Mouse (Mus musculus): ENCODE data around the gene Bcl10.

Gene Bcl10

DNA sequence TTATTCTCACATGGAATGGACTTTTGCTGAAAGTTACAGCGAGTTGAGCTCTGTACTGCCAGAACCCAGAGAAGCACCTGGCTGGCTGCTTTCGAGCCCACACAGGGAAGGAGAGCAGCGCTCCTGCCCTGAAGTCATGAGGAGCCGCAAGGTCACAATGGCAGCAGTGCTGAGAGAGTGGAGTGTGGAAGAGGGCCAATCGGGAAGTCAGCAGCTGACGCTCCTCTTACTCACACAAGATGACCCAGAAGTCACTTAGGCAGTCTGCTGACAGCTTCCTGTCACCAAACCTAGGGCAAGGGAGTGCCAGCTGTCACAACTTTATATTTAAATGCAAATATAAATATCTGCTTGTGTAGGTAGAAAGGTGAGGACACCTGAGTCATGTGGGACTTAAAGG, 9.3 kb upstream of the Bcl10 start:
- in situ Hi-C loops (cut with MboI, MseI): loop anchor here (10.0 to 25.0 kb wide), 2 partner anchors 301 to 328 kb away; no protein-coding TSS in a partner anchor

DNA sequence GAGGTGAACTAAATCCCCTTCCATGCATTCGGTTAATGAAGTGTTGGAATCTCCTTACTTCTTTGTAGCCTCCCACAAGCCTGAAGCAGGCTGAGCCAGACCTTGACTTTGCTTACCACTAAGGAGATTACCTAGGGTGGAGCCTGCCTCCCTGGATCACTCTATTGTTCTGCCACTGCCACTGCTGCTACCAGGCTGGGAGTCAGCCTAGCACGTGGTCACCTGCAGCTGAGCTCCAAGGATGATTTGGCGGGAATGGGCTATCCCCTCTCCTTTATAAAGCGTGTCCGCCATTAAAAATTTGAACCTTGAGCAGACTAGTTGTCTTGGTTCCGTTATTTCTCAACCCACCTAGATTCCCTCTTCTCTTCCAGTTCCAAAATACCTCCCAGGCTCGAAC, 8.7 kb upstream of the Bcl10 start:
- in situ Hi-C loops (cut with MboI, MseI): loop anchor here (10.0 to 25.0 kb wide), 2 partner anchors 302 to 329 kb away; no protein-coding TSS in a partner anchor

DNA sequence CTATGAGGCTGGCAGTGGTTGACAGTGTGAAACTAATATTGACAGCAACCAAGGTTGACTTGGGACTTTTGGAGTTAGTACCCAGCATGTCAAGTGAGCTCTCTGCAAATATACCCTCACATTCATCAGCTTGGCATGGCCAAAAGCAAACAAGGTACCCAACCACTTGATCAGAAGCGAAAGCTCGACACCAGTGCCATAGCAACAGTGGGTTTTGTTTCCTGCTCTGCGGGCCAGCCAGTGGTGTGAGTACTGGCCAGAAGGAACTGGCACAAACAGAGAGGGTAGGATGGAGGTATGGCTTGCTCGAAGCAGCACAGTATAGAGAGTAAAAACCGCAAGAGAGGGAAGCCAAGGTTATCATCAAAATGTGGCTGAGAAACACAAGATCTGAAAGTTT, 6.2 kb upstream of the Bcl10 start:
- in situ Hi-C loops (cut with MboI, MseI): loop anchor here (10.0 to 25.0 kb wide), 2 partner anchors 304 to 332 kb away; no protein-coding TSS in a partner anchor

DNA sequence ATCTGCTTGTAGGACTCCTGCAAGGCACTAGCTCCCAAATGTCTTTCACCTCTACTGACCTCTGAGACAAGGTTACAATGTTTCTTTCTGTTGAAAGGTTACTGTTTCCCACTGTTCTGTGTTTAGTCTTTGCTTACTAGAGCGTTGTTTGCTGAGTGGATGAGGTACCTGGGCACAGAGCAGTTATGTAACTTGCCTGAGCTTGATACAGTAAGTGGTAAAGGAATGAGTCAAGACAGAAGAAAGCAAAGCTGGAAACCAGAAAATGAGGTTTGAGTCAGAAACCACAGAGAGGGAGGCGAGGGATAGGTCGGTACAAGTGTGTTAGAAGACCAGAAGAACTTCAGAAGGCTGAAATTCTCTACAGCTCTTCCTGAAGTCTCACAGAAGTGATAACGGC, 5.8 kb upstream of the Bcl10 start:
- in situ Hi-C loops (cut with MboI, MseI): loop anchor here (10.0 to 25.0 kb wide), 2 partner anchors 305 to 332 kb away; no protein-coding TSS in a partner anchor

DNA sequence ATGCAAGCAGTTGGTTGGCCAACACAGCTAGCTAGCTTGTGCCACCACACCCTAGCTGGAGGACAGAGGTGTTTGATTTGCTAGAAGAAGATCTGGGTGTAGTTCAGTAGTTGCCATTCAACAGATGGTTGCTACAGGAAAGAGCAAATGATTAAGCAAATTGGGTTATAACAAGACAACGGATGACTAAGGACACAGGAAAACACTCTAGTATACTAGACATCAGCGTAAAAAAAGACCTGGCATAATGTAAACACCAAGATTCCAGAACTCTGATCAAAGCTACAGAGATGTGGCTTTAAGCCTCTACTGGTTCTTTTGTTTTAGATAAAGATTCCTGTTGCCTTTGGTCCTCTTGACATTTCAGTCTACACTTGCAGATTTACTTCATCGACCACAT, 367 bp downstream of the Bcl10 start:
- in situ Hi-C loops (cut with MboI, MseI): loop anchor here (5.0 to 25.0 kb wide), 4 partner anchors 311 to 1516 kb away; partner anchors contain the start of genes Hs2st1 (in 1 of the 2) and Selenof (in 1 of the 2)

DNA sequence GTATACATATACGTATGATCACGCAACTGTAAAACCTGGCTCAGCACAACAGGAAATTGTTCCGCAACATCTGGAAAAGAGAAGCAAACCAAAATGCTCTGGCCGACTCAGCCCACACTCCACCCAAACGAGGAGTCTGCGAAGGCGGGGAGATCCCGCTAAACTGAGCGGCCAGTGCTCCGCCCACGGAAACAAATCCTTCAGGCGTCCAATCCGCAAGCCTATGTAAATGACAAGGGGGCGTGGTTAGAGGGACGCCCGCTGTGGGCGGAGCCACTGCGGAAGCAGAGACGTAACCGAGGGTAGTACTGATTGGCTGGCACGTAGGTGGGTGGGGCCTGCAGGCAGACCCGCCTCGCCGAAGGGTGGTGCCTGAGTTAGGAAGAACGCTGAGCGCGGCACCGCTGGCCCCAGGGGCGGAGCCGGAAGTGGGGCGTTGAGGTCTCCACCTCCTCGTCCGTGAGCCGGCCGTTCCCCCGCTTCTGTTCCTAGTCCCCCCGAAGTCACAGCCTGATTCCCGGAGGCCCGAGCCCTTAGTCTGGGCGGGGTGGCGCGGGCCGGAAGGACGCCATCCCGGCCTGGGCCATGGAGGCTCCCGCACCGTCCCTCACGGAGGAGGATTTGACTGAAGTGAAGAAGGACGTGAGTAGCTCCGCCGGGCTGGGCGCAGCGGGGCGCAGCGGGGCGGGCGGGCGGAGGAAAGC, 1.4 kb downstream of the Bcl10 start:
- in situ Hi-C loops (cut with MboI, MseI): loop anchor here (5.0 to 25.0 kb wide), 4 partner anchors 312 to 1517 kb away; partner anchors contain the start of genes Hs2st1 (in 1 of the 2) and Selenof (in 1 of the 2)

DNA sequence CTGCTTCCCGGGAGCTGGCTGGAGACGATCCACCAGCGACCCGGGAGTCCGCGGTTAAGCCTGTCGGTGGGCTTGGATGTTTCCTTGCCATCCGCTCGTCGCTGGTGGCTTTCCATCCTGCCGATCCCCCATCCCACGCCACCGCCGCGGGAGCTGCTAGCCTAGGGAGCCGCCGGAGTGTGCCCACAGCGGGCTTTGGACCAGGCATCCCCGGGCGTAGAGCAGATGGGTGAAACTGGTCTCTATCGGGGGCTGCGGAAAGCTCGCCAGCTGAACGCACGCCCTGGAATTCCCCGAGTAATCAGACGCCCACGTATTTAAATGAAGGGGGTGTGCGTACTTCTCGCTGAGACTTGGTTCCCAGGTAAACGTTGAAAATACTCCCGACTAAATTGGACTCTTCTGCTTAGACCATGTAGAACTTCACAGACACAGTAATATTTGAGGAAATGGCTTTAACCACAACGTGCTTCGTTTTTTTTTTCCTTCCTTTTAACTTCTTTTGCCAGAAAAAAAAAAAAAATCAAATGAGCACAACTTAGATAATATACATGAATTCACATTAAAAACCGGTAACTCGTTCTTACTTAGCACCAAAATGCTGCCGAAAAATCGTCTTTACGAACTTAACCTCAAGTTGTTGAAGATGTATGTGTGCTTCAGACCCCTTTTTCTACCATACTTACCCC, 2.2 kb downstream of the Bcl10 start:
- in situ Hi-C loops (cut with MboI, MseI): loop anchor here (5.0 to 25.0 kb wide), 4 partner anchors 312 to 1517 kb away; partner anchors contain the start of genes Hs2st1 (in 1 of the 2) and Selenof (in 1 of the 2)

DNA sequence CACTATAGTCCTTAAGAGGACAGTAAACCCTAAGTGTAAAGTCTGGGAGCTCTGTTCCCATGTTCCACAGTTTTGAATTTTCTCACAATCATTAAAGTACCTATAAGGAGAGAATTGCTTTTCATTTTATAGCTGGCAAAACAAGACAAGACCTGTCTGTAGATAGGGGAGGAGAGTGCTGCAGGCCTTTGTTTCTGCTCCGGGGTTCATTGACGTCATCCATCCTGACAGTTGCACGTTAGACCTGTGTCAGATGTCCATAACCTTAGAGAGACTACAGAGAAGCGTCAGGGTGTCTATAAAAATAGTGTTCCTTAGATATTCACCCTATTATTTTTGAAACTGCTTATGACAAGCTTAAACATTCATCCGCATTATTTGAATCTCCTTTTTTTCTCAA, 2.9 kb downstream of the Bcl10 start:
- in situ Hi-C loops (cut with MboI, MseI): loop anchor here (10.0 kb wide), 2 partner anchors 801 to 1351 kb away; partner anchors contain the start of genes Hs2st1 (in 1 of the 2) and Selenof (in 1 of the 2)

DNA sequence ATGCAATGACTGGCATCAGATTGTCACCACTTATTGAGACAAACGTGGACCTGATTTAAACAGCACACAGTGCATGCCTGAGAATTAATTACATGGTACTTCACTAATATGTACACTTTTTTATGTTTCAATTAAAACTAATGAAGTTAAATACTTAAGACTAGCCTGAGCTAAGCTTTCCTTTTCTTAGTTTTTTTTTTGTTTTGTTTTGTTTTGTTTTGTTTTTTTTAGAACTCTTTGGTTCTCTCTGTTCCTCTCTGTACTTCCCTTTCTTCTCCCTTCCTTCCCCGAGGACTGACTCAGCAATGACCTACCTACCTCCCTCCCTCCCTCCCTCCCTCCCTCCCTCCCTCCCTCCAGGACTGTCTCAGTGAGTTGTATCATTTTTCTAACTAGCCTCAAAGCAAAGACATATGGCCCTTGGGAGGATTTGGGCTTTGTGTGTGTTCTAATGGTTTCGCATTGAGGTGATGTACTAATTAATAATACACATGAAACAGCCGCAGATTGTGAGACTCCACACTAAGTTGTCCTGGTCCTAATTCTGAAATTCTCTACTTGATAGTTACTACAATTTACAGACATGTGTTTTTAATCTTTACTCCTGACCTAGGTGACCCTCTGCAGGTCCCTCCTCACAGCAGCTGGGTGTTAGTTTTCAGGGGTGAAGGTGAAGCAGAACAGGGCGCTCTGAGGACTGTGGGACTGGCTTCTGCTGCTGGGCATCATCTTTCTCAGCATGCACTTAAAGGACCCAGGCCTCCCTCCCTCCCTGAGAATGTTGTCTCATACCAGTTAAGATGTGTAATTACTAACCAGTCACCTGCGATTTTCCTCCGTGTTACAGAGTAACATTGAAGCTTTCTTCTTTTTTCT, 7.2 kb downstream of the Bcl10 start:
- in situ Hi-C loops (cut with MboI, MseI): loop anchor here (5.0 to 10.0 kb wide), 3 partner anchors 568 to 1355 kb away; partner anchors contain the start of genes Gng5 (in 1 of the 2), Hs2st1 (in 1 of the 2), Selenof (in 1 of the 2) and Spata1 (in 1 of the 2)

DNA sequence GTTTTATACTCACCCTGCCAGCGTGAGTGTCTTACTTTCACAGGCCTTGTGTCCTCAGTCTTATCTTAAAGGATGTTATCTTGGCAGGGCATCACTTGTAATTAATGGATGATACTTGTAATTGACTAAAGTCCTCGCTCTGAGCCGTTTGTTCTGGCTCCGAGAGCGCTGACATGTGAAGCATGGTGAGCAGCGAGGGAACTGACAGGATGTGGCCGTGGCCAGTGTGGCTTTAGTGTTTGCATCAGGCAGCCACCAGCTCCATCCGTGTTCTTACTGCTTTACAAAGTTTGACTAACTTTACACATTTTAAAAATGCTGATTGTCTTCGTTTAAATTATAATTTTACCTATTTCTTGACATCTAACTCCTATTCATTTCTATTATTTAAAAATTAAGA, 11.2 kb downstream of the Bcl10 start:
- in situ Hi-C loops (cut with MboI, MseI): loop anchor here in 1 of 2 experiments (5.0 kb wide), 1 partner anchor 563 kb away; the partner anchor contains the start of genes Gng5 and Spata1

DNA sequence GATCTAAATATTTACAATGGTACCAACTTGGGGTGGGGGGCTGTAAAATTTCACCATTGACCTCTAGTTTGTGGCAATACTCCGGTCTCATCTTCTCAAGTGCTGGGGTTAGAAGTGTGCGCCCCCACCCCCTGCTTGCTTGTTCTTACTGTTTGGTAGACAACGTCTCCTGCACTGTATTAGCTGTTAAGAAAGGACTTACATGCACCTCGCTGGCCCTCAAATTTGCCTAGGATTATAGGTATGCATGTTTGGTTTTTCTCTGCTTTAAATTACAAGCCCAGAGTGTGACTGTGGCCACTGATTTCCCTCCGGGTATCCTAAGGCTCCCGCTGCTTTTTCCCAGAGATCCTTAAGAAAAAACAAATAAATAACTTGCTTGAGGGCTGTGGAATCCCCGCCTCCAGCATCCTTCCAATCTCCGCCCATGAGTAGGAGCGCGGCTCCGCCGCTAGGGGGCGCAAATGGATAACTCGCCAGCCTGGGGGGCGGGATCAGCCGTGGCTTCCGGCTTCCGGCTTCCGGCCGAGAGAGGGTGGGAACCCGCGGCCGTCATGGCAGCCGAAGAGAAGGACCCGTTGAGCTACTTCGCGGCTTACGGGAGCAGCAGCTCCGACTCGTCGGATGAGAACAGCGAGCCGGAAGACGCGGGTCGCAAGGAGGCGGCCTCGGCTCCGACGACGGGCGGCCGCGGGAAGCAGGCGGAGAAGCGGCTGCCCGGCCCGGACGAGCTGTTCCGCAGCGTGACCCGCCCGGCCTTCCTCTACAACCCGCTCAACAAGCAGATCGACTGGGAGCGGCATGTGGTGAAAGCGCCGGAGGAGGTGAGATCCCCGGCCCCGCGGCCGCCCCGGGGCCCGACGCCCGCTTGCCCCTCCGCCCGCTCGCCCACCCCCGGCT, 15.2 kb downstream of the Bcl10 start, which contains the start of gene 2410004B18Rik:
2410004B18Rik (plus strand) TSS at position 510 of the 900 bp plus-strand sequence.
- in situ Hi-C loops (cut with MboI, MseI): no loop called here

DNA sequence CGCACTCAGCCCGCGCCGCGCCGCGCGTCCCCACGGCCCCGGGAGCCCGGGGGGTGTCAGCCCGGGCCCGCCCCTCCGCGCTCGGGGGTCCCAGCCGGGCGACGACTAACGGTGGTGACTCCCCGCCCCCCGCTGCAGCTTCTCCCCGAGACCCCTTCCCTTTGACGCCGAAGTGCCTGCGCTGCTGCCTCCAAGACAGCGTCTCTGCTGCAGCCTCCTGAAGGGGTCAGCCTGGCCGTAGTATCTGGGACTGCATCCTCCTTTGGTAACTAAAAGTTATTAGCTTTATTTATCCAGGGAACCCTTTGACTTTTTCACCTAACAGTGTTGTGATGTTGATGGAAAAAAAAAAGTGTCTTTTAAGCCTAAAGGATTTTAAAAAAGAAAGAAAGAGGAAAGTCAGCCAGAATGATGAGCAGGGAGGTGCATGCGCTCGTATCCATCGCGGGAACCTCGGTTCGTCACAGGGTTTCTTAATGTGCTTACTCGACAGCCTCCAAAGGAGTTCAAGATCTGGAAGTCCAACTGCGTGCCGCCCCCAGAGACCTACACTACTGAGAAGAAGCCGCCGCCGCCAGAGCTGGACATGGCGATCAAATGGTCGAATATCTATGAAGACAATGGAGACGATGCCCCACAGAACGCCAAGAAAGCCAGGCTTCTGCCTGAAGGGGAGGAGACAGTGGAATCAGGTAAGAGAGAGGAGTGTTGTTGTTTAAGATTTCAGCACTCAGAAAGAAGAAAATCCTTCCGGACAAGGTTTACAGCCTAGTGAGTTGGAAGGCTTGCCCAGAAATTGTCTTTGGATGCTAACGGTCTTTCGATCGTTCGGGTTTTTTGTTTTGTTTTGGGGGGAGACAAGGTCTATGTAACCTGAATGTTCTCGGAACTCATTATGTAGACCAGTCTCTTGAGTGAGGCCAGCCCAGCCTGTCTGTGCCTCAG, 16.1 kb downstream of the Bcl10 start:
- in situ Hi-C loops (cut with MboI, MseI): no loop called here

DNA sequence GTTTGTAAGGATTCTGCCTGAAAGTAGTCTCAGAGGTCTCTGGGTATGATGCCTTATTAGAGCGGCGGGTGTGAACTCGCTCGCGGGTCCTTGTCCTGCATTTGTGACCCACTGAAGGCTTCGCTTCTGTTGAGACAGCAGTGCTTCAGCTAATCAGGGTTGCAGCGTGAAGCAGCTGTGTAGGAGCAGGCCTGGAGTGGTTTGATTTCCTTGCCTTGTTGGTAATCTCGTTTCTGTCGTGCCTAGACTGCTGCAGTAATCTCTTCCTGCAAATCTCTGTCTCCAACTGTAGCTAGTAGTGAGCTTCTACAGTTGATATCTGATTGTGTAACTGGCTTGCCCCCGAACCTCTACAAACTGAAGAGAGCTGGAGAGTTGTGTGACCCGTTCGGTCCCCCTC, 16.8 kb downstream of the Bcl10 start:
- in situ Hi-C loops (cut with MboI, MseI): no loop called here

DNA sequence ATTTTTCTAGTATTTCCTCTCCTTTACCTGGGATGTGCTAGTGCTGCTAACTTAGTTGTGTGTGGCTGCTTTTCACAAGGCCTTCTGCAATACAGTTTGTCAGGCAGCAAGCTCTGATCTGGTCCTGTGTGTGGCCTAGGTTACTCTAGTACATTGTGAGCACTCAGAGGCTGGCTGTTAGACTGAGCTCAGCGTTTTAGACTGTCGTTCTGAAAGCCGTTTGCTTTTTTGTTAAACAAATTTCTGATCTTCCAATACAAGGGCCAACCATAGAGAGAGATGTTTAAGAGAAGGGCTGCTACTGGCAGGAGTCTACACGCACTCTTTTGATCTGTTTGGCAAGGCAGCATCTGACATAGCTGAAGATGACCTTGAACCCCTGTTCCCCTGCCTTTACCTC, 17.4 kb downstream of the Bcl10 start:
- in situ Hi-C loops (cut with MboI, MseI): no loop called here

DNA sequence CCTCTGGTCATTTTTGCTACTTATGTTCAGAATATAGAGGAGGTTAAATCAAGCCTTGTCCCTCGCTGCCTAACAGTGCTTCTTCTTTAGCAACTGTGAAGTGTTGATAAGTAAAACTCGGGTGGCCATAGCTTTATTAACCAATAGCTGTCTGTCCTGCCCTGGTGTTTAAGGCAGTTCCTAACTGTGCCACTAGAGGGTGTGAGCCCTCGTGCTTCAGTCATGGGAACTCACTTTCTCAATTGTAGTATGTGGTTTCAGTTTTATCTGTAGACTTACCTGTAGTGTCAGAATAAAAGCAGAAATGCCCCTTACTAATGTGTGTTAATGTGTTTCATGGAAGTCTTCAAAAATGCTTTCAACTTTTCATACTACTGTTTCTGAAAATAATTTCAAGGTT, 19.4 kb downstream of the Bcl10 start:
- in situ Hi-C loops (cut with MboI, MseI): no loop called here

DNA sequence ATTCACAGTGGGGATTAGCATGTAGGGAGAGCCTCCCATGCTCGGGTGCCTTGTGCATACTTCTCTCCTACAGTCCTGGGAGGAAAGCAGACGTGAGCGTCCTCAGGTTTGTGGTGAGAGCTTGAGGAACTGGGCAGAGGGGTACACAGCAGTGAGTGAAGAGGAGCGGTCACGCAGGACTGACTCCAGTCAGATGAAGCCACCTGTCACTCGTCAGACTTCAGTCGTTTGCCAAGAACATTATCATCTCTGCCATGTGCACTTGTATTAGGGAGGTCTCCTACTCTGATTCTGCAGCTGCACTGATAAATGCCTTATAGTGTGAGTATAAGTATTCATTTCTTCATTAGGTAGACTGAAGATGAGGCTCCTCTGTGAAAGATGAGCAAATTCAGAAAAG, 21.7 kb downstream of the Bcl10 start:
- in situ Hi-C loops (cut with MboI, MseI): no loop called here

DNA sequence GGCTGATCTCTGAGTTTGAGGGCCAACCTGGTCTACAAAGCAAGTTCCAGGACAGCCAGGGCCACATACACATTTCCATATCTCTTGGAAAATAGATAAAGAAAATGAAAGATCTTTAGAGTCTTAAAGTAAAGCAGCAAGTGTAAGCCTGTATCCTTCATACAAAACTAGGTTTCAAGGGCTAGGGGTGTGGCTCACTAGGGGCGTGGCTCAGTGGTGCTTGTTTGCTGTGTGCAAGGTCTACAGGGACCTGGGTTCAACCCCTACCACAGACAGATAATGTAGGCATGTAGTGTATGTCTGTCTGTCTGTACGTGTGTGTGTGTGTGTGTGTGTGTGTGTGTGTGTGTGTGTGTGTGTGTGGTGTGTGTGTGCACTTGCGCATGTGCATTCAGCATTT, 23.3 kb downstream of the Bcl10 start:
- in situ Hi-C loops (cut with MboI, MseI): no loop called here

DNA sequence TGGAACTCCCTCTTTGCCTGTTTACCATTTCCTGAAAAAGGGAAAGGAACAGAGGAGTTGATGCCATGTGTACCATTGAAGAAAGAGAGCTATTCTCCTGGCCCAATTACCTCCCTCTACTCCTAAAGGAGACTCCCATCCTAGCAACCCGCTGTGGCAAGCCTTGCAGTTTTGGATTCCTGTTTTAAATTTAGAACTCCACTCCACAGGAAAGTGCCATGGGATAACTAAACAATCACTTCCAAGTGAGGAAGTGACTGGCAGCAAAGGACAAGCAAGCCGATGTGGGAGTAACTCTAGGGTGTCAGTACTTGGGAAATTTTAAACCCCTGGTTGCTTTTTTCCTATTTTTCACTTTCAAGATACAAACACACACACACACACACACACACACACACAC, 24.1 kb downstream of the Bcl10 start:
- in situ Hi-C loops (cut with MboI, MseI): no loop called here
